8 mouse cellular contexts compared by ENCODE assay signal in genomic region chr1:136137071-136137531, GRCm38 (mm10). TPM values are rescaled to one million over a fixed set of nuclear protein-coding genes. Genes with fewer than 3 reads are reported as not detected.
A peak's percentile ranks its signal among the peaks of the same experiment; 100 is the strongest.
DNase-seq lines count a peak whose midpoint lies in the region; ATAC-seq lines count a peak whose summit lies in the region.

No protein-coding gene starts in this region.

- DNase-seq in kidney, adult 8-10 months: no peak
- no peak for DNase-seq in embryonic facial prominence, embryonic 14.5 days (ENCODE audit: low spot score)
- DNase-seq in limb, embryonic 10.5 days (ENCODE audit: low spot score): peak; percentile 66
- DNase-seq in adrenal gland, postnatal 10 days: no peak
- no peak for DNase-seq in Muller cell, postnatal 12 days (ENCODE audit: inconsistent ontology term)

- no peaks in the 10 kb centered on the region for H3K27me3 ChIP-seq in kidney, embryonic 16.5 days (ENCODE audit: insufficient read depth, low read length)
- no peaks in the 10 kb centered on the region for H3K27me3 ChIP-seq in embryonic facial prominence, embryonic 14.5 days (replicated peaks; ENCODE audit: control insufficient read depth, insufficient read depth, low read length)
- H3K27me3 ChIP-seq in limb, embryonic 10.5 days (ENCODE audit: low read depth, poor library complexity, severe bottlenecking): peaks cover 10% of the 10 kb centered on the region; the same call in 1 of the 2 replicates
- no peaks in the 10 kb centered on the region for H3K27me3 ChIP-seq in neural tube, embryonic 13.5 days

- peak overlapping the region; percentile 55; the same call in 1 of the 2 replicates for H3K27ac ChIP-seq in kidney, embryonic 16.5 days (ENCODE audit: low read length)
- H3K27ac ChIP-seq in embryonic facial prominence, embryonic 14.5 days (replicated peaks; ENCODE audit: low read depth, low read length): peak overlapping the region; percentile 65
- peak overlapping the region; percentile 81 for H3K27ac ChIP-seq in limb, embryonic 10.5 days
- peak overlapping the region; percentile 71 for H3K27ac ChIP-seq in neural tube, embryonic 13.5 days (replicated peaks)

- no peak overlapping the region for H3K4me3 ChIP-seq in kidney, embryonic 16.5 days (ENCODE audit: low read length)
- no peak overlapping the region for H3K4me3 ChIP-seq in embryonic facial prominence, embryonic 14.5 days (ENCODE audit: low read depth, low read length)
- peak overlapping the region; percentile 31 for H3K4me3 ChIP-seq in limb, embryonic 10.5 days
- H3K4me3 ChIP-seq in neural tube, embryonic 13.5 days: peak overlapping the region; percentile 12; the same call in 1 of the 2 replicates

- H3K4me2 ChIP-seq in kidney, embryonic 16.5 days (replicated peaks; ENCODE audit: low read depth, low read length): no peak overlapping the region
- H3K4me2 ChIP-seq in embryonic facial prominence, embryonic 14.5 days (ENCODE audit: low read depth, low read length): peak overlapping the region; percentile 21; the same call in 1 of the 2 replicates
- H3K4me2 ChIP-seq in neural tube, embryonic 13.5 days: peak overlapping the region; percentile 77

- H3K9ac ChIP-seq in kidney, embryonic 16.5 days (replicated peaks; ENCODE audit: low read length): no peak overlapping the region
- no peak overlapping the region for H3K9ac ChIP-seq in embryonic facial prominence, embryonic 14.5 days (ENCODE audit: low read depth, low read length)
- peak overlapping the region; percentile 46; the same call in 1 of the 2 replicates for H3K9ac ChIP-seq in neural tube, embryonic 13.5 days

- H3K9me3 ChIP-seq in kidney, embryonic 16.5 days (ENCODE audit: low read length): no peaks in the 10 kb centered on the region
- no peaks in the 10 kb centered on the region for H3K9me3 ChIP-seq in embryonic facial prominence, embryonic 14.5 days (ENCODE audit: control insufficient read depth, low read length)
- H3K9me3 ChIP-seq in limb, embryonic 10.5 days (replicated peaks): 0 out of 2 replicates have a peak, but pooled peaks cover 1% of the 10 kb centered on the region
- H3K9me3 ChIP-seq in neural tube, embryonic 13.5 days: no peaks in the 10 kb centered on the region

- no peak for ATAC-seq in kidney, embryonic 16.5 days (ENCODE audit: low FRiP score, low TSS enrichment)
- no peak for ATAC-seq in embryonic facial prominence, embryonic 14.5 days (ENCODE audit: low read depth)
- ATAC-seq in neural tube, embryonic 13.5 days (ENCODE audit: low read depth): no peak
- ATAC-seq in erythroid progenitor cell, adult 5-6 weeks (replicated peaks; ENCODE audit: low FRiP score, poor library complexity, severe bottlenecking): no peak

- 33% methylated on average over 7 of the region's 7 CpGs for WGBS in kidney, embryonic 16.5 days
- WGBS in embryonic facial prominence, embryonic 14.5 days: 22% methylated on average over 7 of the region's 7 CpGs
- 26% methylated on average over 7 of the region's 7 CpGs for WGBS in limb, embryonic 10.5 days
- WGBS in neural tube, embryonic 13.5 days: 22% methylated on average over 7 of the region's 7 CpGs

- H3K4me1 ChIP-seq in kidney, embryonic 16.5 days (ENCODE audit: insufficient read depth, low read length): peaks cover 84% of the 10 kb centered on the region
- peaks cover 87% of the 10 kb centered on the region for H3K4me1 ChIP-seq in embryonic facial prominence, embryonic 14.5 days (ENCODE audit: control insufficient read depth, insufficient read depth, low read length)
- peaks cover 97% of the 10 kb centered on the region for H3K4me1 ChIP-seq in limb, embryonic 10.5 days
- H3K4me1 ChIP-seq in neural tube, embryonic 13.5 days (replicated peaks): peaks cover 99% of the 10 kb centered on the region

- H3K36me3 ChIP-seq in kidney, embryonic 16.5 days (ENCODE audit: insufficient read depth, low read length): no peaks in the 10 kb centered on the region
- H3K36me3 ChIP-seq in embryonic facial prominence, embryonic 14.5 days (ENCODE audit: control insufficient read depth, insufficient read depth, low read length): no peaks in the 10 kb centered on the region
- no peaks in the 10 kb centered on the region for H3K36me3 ChIP-seq in limb, embryonic 10.5 days
- H3K36me3 ChIP-seq in neural tube, embryonic 13.5 days: no peaks in the 10 kb centered on the region

RNA-seq across cellular contexts. Expression of gene Kif21b, which starts 5.9 kb away (rescaled TPM):
- 2.2 TPM in 2 replicates for polyA plus RNA-seq in kidney, embryonic 16.5 days (2015; fragmentation: Nextera tagmentation; extraction: Ambion mirVana)
- 2.8 and 3.3 TPM in 2 replicates for polyA plus RNA-seq in embryonic facial prominence, embryonic 14.5 days (2014; fragmentation: Nextera tagmentation; extraction: Ambion mirVana)
- 7.2 and 10.9 TPM in 2 replicates for polyA plus RNA-seq in limb, embryonic 10.5 days (2016; fragmentation: Nextera tagmentation; extraction: Ambion mirVana)
- polyA plus RNA-seq in neural tube, embryonic 13.5 days (2015; fragmentation: Nextera tagmentation; extraction: Ambion mirVana): 34.6 and 41.7 TPM in 2 replicates
- total RNA-seq in erythroid progenitor cell, adult 5-6 weeks (2015; ENCODE audit: low replicate concordance): 23.4 and 36.0 TPM in 2 replicates
- 4.4 and 5.0 TPM in 2 replicates for total RNA-seq in erythroid progenitor cell, adult 5-6 weeks (2017; ENCODE audit: low replicate concordance)
- 1 to 10 TPM; 4.0 to 5.0 TPM for total RNA-seq in adrenal gland, postnatal 10 days (2021)

Comparison
In these comparisons a context has a peak if more than half of its experiments do, and no peak if none do; other contexts are left out.
1. H3K4me3 ChIP-seq: peak in limb, embryonic 10.5 days (single experiment) and neural tube, embryonic 13.5 days (single experiment); none in kidney, embryonic 16.5 days (single experiment) and embryonic facial prominence, embryonic 14.5 days (single experiment).
2. Peak in every context shown above with its lines, with median percentiles within 50 percentile points of each other: H3K27ac ChIP-seq.